Mouse (Mus musculus) left cerebral cortex, adult 2 months (tissue): Measurements from ENCODE around the gene Trim62. TPM values are rescaled to one million over a fixed set of nuclear protein-coding genes. Genes with fewer than 3 reads are reported as not detected.
"Not testable (repeated sequence)": the region's sequence is repeated elsewhere in the genome, so short reads cannot be mapped to it uniquely, and the experiment has no call there.

ENCODE experiments used
- DNase-seq, 2 experiments: peaks; one replicate each; pipeline ENCODE4 v3.0.0; 2021 to 2022; ENCODE audit warnings: low spot score in 2 of 2, mixed read lengths in 1 of 2; ENCODE audit errors: extremely low spot score in 1 of 2
- H3K27ac ChIP-seq: fragments of 200-600 bp; 2 replicates; pipeline ENCODE4 v1.8.1; 2022
- H3K4me3 ChIP-seq: fragments of 200-600 bp; 2 replicates; pipeline ENCODE4 v1.8.1; 2022
- CTCF ChIP-seq: fragments of 200-600 bp; IDR thresholded peaks from 2 replicates; pipeline ENCODE4 v1.8.1; 2022; ENCODE audit warnings: antibody characterized with exemption, mild to moderate bottlenecking, moderate library complexity
- intact Hi-C: fragments of 180-260 bp; cut with DNase I; formaldehyde crosslinking; loops from one replicate; pipeline ENCODE4 v1.15.1; 2025
- total RNA-seq, 2 experiments: library from RNA; stranded (reverse); gene quantifications; 2 replicates each; pipeline ENCODE4 v1.2.3; 2021

Trim62 gene
- total RNA-seq, 2 experiments from 2014 or later: 15.3 to 18.8 TPM

- intact Hi-C loops: loop anchor here (5.0 kb wide), 2 partner anchors 80 to 245 kb away; partner anchors contain the start of gene Zscan20
- Histone ChIP-seq H3K27ac (no peak overlapping the region), H3K4me3 (no peak overlapping the region)
- no peak for TF ChIP-seq CTCF
- no peak for DNase-seq
Measured at GRCm38 (mm10) chr4:128857212-128857611, 26.2 kb upstream of the Trim62 start.

- intact Hi-C loops: loop anchor here (2.0 to 5.0 kb wide), 3 partner anchors 81 to 246 kb away; partner anchors contain the start of gene Zscan20
- peak; percentile 67 to 72 for DNase-seq
- H3K27ac ChIP-seq, H3K4me3 ChIP-seq: not testable (repeated sequence)
- TF ChIP-seq CTCF: peak; percentile 66
Measured at GRCm38 (mm10) chr4:128858226-128858625, 25.2 kb upstream of the Trim62 start.

- DNase-seq: no peak
- intact Hi-C loops: loop anchor here (2.0 to 5.0 kb wide), 3 partner anchors 82 to 247 kb away; partner anchors contain the start of gene Zscan20
- H3K27ac ChIP-seq: no peak overlapping the region
- peak; percentile 31 for TF ChIP-seq CTCF
- no peak overlapping the region for H3K4me3 ChIP-seq
Measured at GRCm38 (mm10) chr4:128858878-128859277, 24.5 kb upstream of the Trim62 start.

- DNase-seq: peak; percentile 31 to 53
- peak overlapping the region; percentile 19 for H3K4me3 ChIP-seq
- intact Hi-C loops: no loop called here
- no peak overlapping the region for H3K27ac ChIP-seq
- no peak for TF ChIP-seq CTCF
Measured at GRCm38 (mm10) chr4:128872992-128873391, 10.4 kb upstream of the Trim62 start.

GRCm38 (mm10) chr4:128874062-128874461 is 9.3 kb upstream of the Trim62 start:
- no peak overlapping the region for H3K27ac ChIP-seq
- intact Hi-C loops: no loop called here
- TF ChIP-seq CTCF: no peak
- DNase-seq: no peak
- no peak overlapping the region for H3K4me3 ChIP-seq

- no peak for TF ChIP-seq CTCF
- H3K27ac ChIP-seq: no peak overlapping the region
- H3K4me3 ChIP-seq: no peak overlapping the region
- intact Hi-C loops: no loop called here
- DNase-seq: no peak
Measured at GRCm38 (mm10) chr4:128875439-128875838, 7.9 kb upstream of the Trim62 start.

GRCm38 (mm10) chr4:128877520-128877919 is 5.9 kb upstream of the Trim62 start:
- intact Hi-C loops: no loop called here
- DNase-seq: no peak
- no peak for TF ChIP-seq CTCF
- no peak overlapping the region for H3K27ac ChIP-seq
- no peak overlapping the region for H3K4me3 ChIP-seq

- intact Hi-C loops: no loop called here
- H3K27ac ChIP-seq: no peak overlapping the region
- H3K4me3 ChIP-seq: no peak overlapping the region
- DNase-seq: no peak
- TF ChIP-seq CTCF: no peak
Measured at GRCm38 (mm10) chr4:128878901-128879491, 4.4 kb upstream of the Trim62 start.

GRCm38 (mm10) chr4:128883801-128884710 is 676 bp downstream of the Trim62 start:
- peak overlapping the region; percentile 77 for H3K4me3 ChIP-seq
- intact Hi-C loops: loop anchor here (2.0 kb wide), 1 partner anchor 41 kb away; no protein-coding TSS in a partner anchor
- DNase-seq: peak; percentile 53 to 63
- no peak for TF ChIP-seq CTCF
- H3K27ac ChIP-seq: peak overlapping the region; percentile 77

GRCm38 (mm10) chr4:128884711-128885095 is 1.3 kb downstream of the Trim62 start:
- no peak overlapping the region for H3K27ac ChIP-seq
- H3K4me3 ChIP-seq: peak overlapping the region; percentile 77
- intact Hi-C loops: loop anchor here (2.0 kb wide), 1 partner anchor 40 kb away; no protein-coding TSS in a partner anchor
- DNase-seq: no peak
- TF ChIP-seq CTCF: no peak

GRCm38 (mm10) chr4:128885540-128885939 is 2.2 kb downstream of the Trim62 start:
- H3K27ac ChIP-seq: no peak overlapping the region
- intact Hi-C loops: loop anchor here (2.0 kb wide), 1 partner anchor 39 kb away; no protein-coding TSS in a partner anchor
- no peak overlapping the region for H3K4me3 ChIP-seq
- TF ChIP-seq CTCF: no peak
- no peak for DNase-seq

GRCm38 (mm10) chr4:128886571-128886970 is 3.2 kb downstream of the Trim62 start:
- H3K4me3 ChIP-seq: no peak overlapping the region
- intact Hi-C loops: no loop called here
- no peak for TF ChIP-seq CTCF
- no peak overlapping the region for H3K27ac ChIP-seq
- no peak for DNase-seq
